Mouse (Mus musculus) heart, adult 2 months (tissue): Measurements from ENCODE around the gene Cald1. TPM values are rescaled to one million over a fixed set of nuclear protein-coding genes. Genes with fewer than 3 reads are reported as not detected.
A peak's percentile ranks its signal among the peaks of the same experiment; 100 is the strongest.

Source experiments
- DNase-seq, 2 experiments: peaks; one replicate each; pipeline ENCODE4 v3.0.0; 2021
- H3K27ac ChIP-seq: fragments of 200-600 bp; 2 replicates; pipeline ENCODE4 v1.8.1; 2022
- H3K27me3 ChIP-seq: fragments of 200-500 bp; 2 replicates; pipeline ENCODE4 v1.6.1; 2012; ENCODE audit warnings: mild to moderate bottlenecking, low read length, inconsistent platforms, mixed read lengths; ENCODE audit not compliant: control insufficient read depth, insufficient read depth
- H3K36me3 ChIP-seq: fragments of 200-500 bp; 2 replicates; pipeline ENCODE4 v1.6.1; 2012; ENCODE audit warnings: low read length, inconsistent platforms; ENCODE audit not compliant: control insufficient read depth, insufficient read depth
- H3K4me1 ChIP-seq: fragments of 200-500 bp; 2 replicates; pipeline ENCODE4 v1.6.1; 2011; ENCODE audit warnings: low read length; ENCODE audit not compliant: control insufficient read depth, insufficient read depth
- H3K4me3 ChIP-seq: fragments of 200-600 bp; 2 replicates; pipeline ENCODE4 v1.8.1; 2022
- H3K79me2 ChIP-seq: fragments of 200-500 bp; replicated peaks from 2 replicates; pipeline ENCODE4 v1.6.1; 2012; ENCODE audit warnings: mild to moderate bottlenecking, inconsistent platforms, low read length, moderate library complexity, mixed read lengths; ENCODE audit not compliant: control insufficient read depth, insufficient read depth
- H3K9ac ChIP-seq: fragments of 200-500 bp; 2 replicates; pipeline ENCODE4 v1.6.1; 2012; ENCODE audit warnings: low read depth, mild to moderate bottlenecking, control low read depth, inconsistent platforms, low read length, mixed read lengths
- CTCF ChIP-seq: fragments of 200-600 bp; IDR thresholded peaks from 2 replicates; pipeline ENCODE4 v1.8.1; 2022; ENCODE audit warnings: antibody characterized with exemption, mild to moderate bottlenecking, moderate library complexity
- EP300 ChIP-seq: fragments of 200-500 bp; IDR thresholded peaks from 2 replicates; pipeline ENCODE4 v1.6.1; 2011; ENCODE audit warnings: low read depth, low read length, control low read depth; ENCODE audit not compliant: insufficient read depth
- POLR2A ChIP-seq: fragments of 200-500 bp; IDR thresholded peaks from 2 replicates; pipeline ENCODE4 v1.6.1; 2011; ENCODE audit warnings: mild to moderate bottlenecking, low read depth, low read length, control low read depth; ENCODE audit not compliant: insufficient read depth
- WGBS: fragments of 180-500 bp; shearing (Covaris S2); methylation state at CpG from one replicate; pipeline ENCODE4 v1.1.7; 2018; 5-methylcytosine and 5-hydroxymethylcytosine counted together
- intact Hi-C: fragments of 180-260 bp; cut with DNase I; formaldehyde crosslinking; loops from one replicate; pipeline ENCODE4 v1.15.1; 2025
- polyA plus RNA-seq: library from polyadenylated mRNA; depleted of rRNA; stranded (reverse); fragments of >200 nt; gene quantifications from 2 replicates; pipeline ENCODE4 v1.2.3, GENCODE M21; 2012
- total RNA-seq, 2 experiments: library from RNA; stranded (reverse); gene quantifications; 2 replicates each; pipeline ENCODE4 v1.2.3; 2021

Cald1 gene
- total and polyA plus RNA-seq, 3 experiments, result 14.1 to 62.8 (median 47.6) TPM

- Histone ChIP-seq H3K4me3 (no peak overlapping the region), H3K27me3 (no peaks in the 10 kb centered on the region), H3K4me1 (peaks cover 19% of the 10 kb centered on the region), H3K79me2 (no peaks in the 10 kb centered on the region), H3K36me3 (peaks cover 16% of the 10 kb centered on the region), H3K9ac (no peak overlapping the region), H3K27ac (no peak overlapping the region)
- intact Hi-C loops, result no loop called here
- DNase-seq, result no peak
- 71% methylated on average over 6 of the region's 6 CpGs for WGBS
- no peak for TF ChIP-seq EP300
- TF ChIP-seq CTCF, result no peak
- no peak for TF ChIP-seq POLR2A
Measured at GRCm38 (mm10) chr6:34719141-34719680, 120.9 kb downstream of the Cald1 start.

- WGBS, result 37% methylated on average over 4 of the region's 4 CpGs
- TF ChIP-seq EP300, result no peak
- TF ChIP-seq CTCF, result no peak
- TF ChIP-seq POLR2A, result no peak
- Histone ChIP-seq H3K9ac (no peak overlapping the region), H3K27me3 (no peaks in the 10 kb centered on the region), H3K4me1 (peaks cover 16% of the 10 kb centered on the region), H3K4me3 (no peak overlapping the region), H3K36me3 (peaks cover 15% of the 10 kb centered on the region), H3K27ac (no peak overlapping the region), H3K79me2 (no peaks in the 10 kb centered on the region)
- DNase-seq, result peak; percentile 35 to 42
- intact Hi-C loops, result no loop called here
Measured at GRCm38 (mm10) chr6:34720447-34720846, 122.1 kb downstream of the Cald1 start.

- Histone ChIP-seq H3K9ac (no peak overlapping the region), H3K4me3 (no peak overlapping the region), H3K36me3 (peaks cover 14% of the 10 kb centered on the region), H3K4me1 (peaks cover 16% of the 10 kb centered on the region), H3K27ac (no peak overlapping the region), H3K27me3 (no peaks in the 10 kb centered on the region), H3K79me2 (no peaks in the 10 kb centered on the region)
- no peak for TF ChIP-seq POLR2A
- no peak for TF ChIP-seq EP300
- no peak for TF ChIP-seq CTCF
- WGBS, result 20% methylated on average over 6 of the region's 6 CpGs
- intact Hi-C loops, result no loop called here
- peak; percentile 28 to 29 for DNase-seq
Measured at GRCm38 (mm10) chr6:34721740-34722139, 123.4 kb downstream of the Cald1 start.

- Histone ChIP-seq H3K36me3 (peaks cover 14% of the 10 kb centered on the region), H3K4me3 (no peak overlapping the region), H3K4me1 (peaks cover 13% of the 10 kb centered on the region), H3K27ac (no peak overlapping the region), H3K9ac (no peak overlapping the region), H3K79me2 (no peaks in the 10 kb centered on the region), H3K27me3 (no peaks in the 10 kb centered on the region)
- TF ChIP-seq EP300, result no peak
- no peak for TF ChIP-seq CTCF
- no peak for TF ChIP-seq POLR2A
- intact Hi-C loops, result no loop called here
- peak in 1 of 2 experiments; percentile 9 for DNase-seq
- 71% methylated on average over 7 of the region's 7 CpGs for WGBS
Measured at GRCm38 (mm10) chr6:34722660-34723059, 124.4 kb downstream of the Cald1 start.

GRCm38 (mm10) chr6:34723250-34723904 lies 125.1 kb downstream of the Cald1 start:
- Histone ChIP-seq H3K9ac (no peak overlapping the region), H3K79me2 (no peaks in the 10 kb centered on the region), H3K36me3 (peaks cover 14% of the 10 kb centered on the region), H3K27me3 (no peaks in the 10 kb centered on the region), H3K27ac (no peak overlapping the region), H3K4me3 (no peak overlapping the region), H3K4me1 (peaks cover 13% of the 10 kb centered on the region)
- peak in 1 of 2 experiments; percentile 12 for DNase-seq
- 85% methylated on average over 10 of the region's 10 CpGs for WGBS
- TF ChIP-seq POLR2A, result no peak
- no peak for TF ChIP-seq CTCF
- no peak for TF ChIP-seq EP300
- intact Hi-C loops, result no loop called here

GRCm38 (mm10) chr6:34725660-34726059 lies 127.4 kb downstream of the Cald1 start:
- peaks cover 16% of the 10 kb centered on the region for H3K4me1 ChIP-seq
- no peak overlapping the region for H3K27ac ChIP-seq
- H3K27me3 ChIP-seq, result no peaks in the 10 kb centered on the region
- no peak overlapping the region for H3K4me3 ChIP-seq
- 79% methylated on average over 1 of the region's 1 CpGs for WGBS
- intact Hi-C loops, result no loop called here
- H3K79me2 ChIP-seq, result no peaks in the 10 kb centered on the region
- no peak for DNase-seq
- no peak for TF ChIP-seq EP300
- TF ChIP-seq POLR2A, result no peak
- TF ChIP-seq CTCF, result no peak
- peaks cover 6% of the 10 kb centered on the region; the same call in 1 of the 2 replicates for H3K36me3 ChIP-seq
- no peak overlapping the region for H3K9ac ChIP-seq
